Mouse (Mus musculus): ENCODE data around the gene Eefsec. TPM values are rescaled to one million over a fixed set of nuclear protein-coding genes. Genes with fewer than 3 reads are reported as not detected.

The Eefsec gene
- total RNA-seq, 2 experiments from 2014 or later, result 10.0 to 17.4 TPM

DNA sequence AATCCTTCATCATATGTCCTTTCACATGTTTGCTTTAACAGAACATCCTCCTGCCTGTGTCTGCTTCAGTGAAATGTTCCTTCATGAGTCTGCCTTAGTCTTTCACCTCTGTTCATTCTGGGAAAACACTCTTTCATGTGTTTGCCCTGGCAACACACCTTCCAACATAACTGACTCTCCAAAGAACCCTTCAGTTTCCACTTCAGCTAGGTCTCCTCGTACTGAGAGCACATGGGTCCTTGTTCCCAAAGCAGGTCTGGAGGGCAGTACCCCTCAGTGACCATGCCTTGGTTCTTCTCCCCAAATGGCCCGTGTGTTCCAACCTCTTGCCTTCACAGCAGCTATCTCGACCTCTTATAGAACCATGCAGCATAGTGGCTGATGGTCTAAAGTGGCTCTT, 179.3 kb downstream of the Eefsec start:
- DNase-seq (ENCODE audit: low spot score in 2 of 2), result no peak

DNA sequence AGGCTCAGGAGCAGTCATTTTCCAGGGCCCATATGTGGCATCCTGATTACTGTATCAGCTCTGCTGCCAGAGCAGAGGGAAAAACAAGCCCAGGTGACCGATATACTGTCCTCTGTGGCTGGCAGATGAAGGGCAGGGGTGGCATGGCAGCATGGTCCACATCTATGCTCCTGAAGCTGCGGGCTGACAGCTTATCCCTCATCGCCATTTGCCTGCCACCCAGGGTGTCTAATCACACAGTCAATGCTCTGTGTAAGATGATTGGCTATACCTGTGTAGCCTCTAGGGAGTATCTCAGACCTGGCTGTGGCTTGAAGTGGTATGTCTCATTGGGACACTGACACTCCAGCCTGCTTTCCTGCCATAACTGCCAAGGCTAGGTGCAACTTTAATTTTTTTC, 180.3 kb downstream of the Eefsec start:
- DNase-seq (ENCODE audit: low spot score in 2 of 2), result no peak

DNA sequence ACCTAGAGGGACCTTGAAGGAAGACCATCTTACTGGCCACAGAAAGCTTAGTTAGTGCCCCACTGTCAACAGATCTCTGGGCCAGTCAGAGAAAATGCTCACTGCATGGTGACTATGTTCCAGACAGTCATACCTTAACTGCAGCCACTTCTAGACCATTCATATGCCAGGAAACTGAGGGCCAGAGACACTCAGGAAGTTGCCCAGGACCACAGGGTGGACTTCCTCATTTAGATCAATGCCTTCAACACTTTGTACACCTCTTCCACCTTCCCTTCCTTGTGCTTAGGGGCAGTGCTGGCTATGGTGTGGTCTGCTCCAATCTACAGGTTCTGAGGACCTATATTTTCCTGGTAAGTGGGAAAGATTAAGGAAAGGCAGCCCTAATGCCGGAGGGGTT, 181.0 kb downstream of the Eefsec start:
- DNase-seq (ENCODE audit: low spot score in 2 of 2), result no peak

DNA sequence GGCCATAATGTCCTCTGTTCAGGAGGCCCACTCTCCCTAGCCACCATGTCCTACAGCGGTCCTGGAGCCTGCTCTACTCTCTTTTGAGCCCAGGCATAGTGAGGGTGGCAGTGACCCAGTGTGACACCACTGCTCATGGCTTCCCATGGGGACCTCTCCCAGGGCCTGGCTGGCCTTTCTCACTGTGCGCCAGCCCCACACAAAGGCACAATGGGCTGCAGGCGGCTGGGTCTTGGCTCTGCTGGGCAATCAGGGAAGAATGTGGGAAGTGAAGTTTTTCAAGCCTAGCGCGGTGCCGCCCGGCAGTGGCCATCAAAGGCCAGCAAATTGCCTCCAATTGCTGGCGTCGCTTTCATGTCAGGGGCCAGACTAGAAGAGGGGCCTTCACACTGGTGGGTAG, 184.2 kb downstream of the Eefsec start:
- no peak for DNase-seq (ENCODE audit: low spot score in 2 of 2)

DNA sequence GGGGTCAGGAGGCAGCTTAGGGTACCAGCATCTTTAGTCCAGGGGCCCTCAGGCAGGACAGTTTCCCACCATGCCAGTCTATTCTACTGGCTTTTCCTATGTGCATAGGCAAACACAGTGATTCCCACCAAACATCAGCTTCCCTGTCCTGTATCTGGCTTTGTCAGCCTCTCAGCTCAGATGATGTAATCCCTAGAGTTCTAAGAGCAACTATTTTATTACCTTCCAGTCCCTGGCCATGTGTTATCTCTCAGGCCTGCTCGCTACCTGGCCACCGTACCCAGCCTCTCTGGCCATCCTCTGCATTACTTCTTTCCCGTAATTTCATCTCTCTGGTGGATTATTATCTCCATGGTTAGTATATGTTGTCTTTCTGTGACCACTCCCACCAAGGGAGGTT, 185.7 kb downstream of the Eefsec start:
- no peak for DNase-seq (ENCODE audit: low spot score in 2 of 2)

DNA sequence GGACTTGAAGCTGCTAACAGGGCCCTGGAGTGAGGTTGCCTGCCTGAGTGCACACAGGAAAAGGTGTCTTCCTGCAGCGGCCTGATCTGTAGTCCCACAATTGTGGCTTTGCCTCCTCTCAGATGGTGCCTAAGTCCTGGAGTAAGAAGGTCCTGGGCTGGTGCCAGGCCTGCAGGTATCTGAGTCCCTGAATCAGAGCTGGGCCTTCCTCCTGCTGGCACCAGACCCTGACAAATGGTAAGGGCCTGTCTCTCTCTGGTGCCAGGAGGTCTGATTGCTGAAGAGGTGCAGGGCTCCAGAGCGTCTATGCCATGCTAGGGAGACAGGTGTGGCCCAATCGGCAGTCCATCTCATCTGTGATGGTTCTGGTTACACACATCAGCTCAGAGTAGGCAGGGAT, 186.7 kb downstream of the Eefsec start:
- DNase-seq (ENCODE audit: low spot score in 2 of 2), result no peak

DNA sequence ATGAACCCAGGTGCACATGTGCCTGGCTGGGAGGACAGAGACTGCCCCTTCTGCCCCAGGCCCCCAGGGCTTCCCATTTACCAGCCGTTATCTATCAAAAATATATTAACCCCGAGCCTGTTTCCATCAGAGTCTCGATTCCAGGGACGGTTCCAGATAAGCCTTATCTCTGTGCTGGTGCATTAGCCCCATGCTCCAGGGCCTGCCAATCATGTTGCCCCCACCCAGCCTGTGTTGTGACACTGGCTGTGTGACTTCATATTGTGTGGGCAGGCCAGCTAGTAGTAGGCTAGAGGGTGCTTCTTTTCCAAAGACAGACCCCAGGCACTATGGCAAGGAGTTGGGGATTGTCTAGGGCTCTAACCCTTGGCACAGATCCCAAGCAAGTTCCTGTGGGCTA, 190.9 kb downstream of the Eefsec start:
- DNase-seq (ENCODE audit: low spot score in 2 of 2), result no peak

DNA sequence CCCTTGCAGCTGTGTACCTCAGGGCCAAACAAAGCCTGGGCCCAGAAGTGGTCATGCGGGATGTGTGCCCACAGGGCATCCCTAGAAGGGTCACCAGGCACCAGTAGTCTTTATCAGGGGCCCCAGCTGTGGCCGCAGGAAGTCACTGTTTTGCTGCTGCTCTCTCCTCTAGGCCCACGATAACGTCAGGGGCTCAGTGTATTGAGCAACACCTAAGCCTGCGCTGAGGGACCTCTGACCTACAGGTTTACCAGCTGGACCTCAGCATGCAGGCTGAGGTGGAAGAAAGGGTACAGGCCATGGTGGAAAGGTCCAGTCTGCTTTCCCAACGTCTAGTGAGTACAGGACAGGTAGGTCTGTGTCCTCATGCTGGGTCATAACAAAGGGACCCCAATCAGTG, 192.3 kb downstream of the Eefsec start:
- DNase-seq (ENCODE audit: low spot score in 2 of 2), result no peak

DNA sequence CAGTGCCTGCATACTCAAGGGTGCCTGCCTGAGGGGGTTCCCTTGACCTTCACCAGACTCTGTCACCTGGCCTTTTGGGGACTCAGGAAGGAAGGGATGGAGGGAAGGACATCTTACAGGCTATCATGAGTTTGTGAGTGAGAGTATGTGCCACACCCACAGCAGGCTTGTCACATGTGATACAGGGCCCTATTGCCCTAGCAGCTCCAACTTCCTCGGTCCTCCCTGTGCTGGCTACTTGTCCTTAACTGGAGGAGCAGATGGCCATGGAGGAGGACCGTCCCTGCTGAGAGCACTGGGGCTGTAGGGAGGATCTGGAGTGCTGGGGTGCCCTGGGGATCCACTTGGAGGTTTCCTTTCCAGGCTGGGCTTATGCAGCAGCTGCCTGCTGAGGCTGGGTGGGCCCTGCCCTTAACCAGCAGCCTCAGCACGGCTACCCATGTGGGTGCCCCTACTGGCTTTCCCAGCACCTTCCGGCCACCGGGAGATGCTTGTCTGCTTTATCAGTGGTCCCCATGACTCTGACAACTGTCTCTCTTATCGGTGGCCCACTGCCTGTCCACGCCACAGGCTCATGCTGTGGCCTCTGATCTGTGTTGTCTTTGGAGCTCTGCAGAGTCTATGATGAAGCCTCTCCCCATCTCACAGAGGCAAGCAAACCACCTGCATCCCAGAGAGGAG, 194.4 kb downstream of the Eefsec start:
- DNase-seq (ENCODE audit: low spot score in 2 of 2), result no peak

DNA sequence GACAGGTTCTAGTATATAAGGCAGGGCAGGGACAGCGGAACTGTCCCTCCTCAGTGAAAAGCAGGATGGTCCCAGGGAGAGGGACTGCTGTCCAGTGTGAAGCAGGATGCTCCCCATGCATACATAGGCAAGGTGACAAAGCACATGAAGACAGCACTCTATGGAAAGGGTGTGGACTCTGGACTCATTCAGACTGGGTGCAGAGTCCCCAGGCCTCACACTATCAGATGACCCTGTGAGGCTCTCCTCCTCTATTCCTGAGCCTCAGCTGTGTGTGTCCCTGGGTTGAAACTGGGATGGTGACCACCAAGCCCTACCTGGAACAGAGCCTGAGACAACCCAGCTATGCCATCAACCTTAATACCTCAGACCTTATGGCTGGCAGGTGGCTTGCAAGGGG, 194.9 kb downstream of the Eefsec start:
- DNase-seq (ENCODE audit: low spot score in 2 of 2), result no peak

DNA sequence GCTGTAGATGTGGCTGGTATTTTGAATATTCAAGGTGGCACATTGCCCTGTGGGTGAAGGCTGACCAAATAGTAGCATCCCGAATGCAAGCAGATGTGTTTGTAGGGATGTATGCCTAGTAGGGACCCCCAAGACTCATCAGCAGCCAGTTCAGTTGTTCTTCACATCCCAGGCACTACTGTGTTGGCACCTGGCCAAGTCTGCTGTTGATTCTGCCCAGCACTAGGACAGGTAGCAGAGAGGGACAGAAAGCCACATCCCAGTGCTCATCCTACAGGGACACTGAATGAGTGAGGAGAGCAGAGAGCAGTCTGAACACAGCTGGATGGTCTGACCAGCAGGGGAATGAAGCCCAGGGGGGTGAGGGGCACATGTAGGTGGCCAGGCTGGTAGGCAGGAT, 197.1 kb downstream of the Eefsec start:
- no peak for DNase-seq (ENCODE audit: low spot score in 2 of 2)

DNA sequence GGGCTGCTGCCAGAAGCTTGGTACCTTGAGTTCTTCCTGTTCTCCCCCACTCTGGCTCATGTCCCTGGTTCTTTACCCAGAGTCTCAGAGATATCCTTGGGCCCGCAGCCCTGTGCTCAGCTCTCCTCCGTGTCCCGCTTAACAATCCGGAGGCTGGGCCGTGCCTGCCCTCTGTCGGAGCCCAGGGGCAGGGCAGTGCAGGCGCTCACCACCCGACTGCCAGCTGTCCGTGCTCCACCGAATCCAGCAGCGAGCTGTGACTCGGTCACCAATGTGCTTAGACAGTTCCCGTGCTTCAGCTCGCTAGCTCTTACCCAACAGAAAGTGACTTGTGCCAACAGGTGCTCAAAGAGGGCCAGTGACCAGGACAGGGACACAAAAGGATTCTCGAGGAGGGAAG, 203.7 kb downstream of the Eefsec start:
- peak; percentile 52 to 61 for DNase-seq (ENCODE audit: low spot score in 2 of 2)

DNA sequence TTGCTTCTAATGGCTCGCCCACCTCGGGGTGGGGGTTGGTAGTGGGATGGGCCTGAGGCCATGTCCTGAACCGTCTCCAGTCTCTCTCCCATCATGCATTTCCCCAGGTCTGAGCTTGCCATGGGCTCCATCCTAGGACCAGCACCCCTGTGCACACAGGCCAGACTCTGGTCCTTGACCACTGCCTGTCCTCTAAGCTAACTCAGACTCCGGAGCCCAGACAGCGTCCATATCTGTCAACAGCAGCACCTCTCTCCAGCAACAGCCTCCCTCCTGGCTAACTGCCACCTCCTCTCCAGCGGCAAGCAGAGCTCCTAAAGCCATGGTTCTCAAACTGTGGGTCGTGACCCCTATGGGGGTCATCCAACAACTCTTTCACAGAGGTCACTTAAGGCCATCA, 209.8 kb downstream of the Eefsec start:
- DNase-seq (ENCODE audit: low spot score in 2 of 2), result no peak

DNA sequence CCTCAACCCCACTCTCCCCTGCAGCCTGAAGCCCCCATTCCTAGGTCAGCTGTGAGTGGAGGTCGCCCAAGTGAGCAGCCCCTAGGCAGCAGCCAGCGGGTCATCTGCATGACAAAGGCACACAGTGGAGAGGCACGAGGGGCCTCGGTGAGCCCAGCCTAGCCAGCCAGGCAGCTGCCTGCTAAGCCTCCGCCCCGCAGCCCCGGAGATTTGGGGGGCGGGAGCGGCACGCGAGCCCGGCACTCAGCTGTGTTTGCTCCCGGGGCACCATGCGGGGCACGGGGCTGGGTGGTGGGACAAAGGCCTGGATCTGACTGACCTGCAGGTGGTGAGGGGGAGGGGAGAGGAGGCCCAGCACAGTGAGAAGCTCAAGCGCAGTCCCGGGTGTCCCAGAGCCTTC, 210.4 kb downstream of the Eefsec start:
- DNase-seq (ENCODE audit: low spot score in 2 of 2), result no peak

DNA sequence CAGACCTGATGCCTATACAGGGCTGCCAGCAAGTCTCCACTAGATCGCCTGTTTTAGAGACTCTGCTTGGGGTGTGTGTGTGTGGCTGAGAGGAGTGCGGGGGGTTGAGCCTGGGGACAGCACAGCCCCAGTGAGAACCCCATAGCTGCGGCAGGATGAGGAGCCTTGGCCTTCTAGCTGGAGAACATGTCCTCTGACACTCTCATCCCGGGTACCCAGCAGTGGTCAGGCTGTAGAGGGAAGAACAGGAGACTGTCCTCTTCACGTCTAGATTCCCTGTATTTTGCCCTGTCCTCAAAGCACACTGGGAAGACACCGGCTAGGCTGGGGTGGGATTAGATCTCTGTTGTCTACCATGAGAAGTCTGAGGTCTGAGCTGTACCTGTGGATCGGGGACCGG, 210.9 kb downstream of the Eefsec start:
- DNase-seq (ENCODE audit: low spot score in 2 of 2), result no peak

DNA sequence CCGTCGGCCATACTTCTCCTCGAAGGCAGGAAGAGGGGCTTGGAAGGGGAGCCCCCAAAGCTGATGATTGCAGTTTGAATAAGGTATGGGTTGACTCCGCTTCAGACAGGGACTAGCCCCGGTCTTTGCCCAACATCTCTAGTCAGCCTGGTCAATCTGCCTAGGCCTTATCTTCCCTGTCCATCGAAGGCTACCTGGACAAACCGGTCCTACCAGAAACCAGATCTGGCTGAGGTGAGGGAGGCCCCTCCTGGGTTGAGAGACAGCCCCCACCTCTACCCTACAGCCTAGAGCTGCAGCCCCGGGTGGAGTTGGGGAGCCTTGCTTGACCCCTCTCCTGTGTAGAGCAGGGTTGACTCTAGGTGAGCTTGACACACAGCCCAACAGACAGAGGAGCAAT, 212.3 kb downstream of the Eefsec start:
- DNase-seq (ENCODE audit: low spot score in 2 of 2), result no peak

DNA sequence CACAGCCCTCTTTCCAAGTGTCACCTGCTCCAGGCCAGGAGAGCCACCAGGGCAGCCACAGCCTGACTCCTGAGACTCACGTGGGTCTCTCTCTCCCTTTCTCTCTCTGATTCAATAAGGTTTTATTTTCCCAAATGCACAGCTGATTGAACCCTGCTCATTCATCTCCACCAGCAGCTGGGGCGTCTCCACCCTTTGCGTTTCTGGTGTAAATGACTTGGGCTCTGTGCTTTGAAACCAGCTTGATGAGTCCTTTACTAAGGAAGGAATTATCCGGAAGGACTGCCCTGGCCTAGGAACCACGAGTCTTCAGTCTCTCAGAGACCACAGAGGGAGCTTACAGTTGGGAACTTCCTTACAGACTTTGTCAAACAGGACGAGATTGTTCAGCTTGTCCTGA, 214.1 kb downstream of the Eefsec start:
- DNase-seq (ENCODE audit: low spot score in 2 of 2), result no peak

DNA sequence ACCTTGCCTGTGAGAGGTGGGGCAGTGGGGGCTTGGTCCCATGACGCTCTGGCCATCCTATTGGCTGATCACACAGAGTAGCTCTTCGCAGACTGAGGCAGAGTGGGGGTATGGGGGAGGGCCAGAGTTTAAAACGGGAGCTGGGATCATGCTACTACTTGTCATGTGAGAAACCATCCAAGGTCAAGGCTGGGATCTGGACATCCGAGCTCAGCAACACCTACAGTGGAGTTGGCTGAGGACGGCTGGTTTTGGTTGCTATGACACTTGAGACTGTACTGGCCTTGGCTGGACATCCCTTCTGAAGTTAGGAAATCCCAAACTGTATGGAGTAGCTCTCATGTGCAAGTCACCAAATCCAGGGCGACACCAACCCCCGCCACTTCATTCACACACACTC, 214.5 kb downstream of the Eefsec start:
- DNase-seq (ENCODE audit: low spot score in 2 of 2), result no peak

DNA sequence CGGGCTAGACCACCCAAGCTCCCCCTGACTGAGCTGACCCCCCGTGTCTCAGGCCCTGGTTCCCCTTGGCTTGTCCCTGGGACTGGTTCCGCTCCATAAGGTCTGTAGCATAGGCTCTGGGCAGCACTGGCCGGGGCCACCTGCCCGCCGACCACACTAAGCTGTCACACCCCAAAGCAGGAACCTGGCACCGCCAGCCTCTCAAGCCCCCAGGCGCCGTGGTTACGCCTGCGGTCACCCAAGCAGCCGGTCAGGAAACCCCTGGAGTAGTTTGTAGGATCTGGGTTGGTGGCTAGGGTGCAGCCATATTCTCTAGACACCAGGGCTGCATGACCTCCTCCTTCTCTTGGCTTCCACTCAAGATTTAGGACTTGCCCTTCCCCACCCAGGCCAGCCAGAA, 217.1 kb downstream of the Eefsec start:
- no peak for DNase-seq (ENCODE audit: low spot score in 2 of 2)

DNA sequence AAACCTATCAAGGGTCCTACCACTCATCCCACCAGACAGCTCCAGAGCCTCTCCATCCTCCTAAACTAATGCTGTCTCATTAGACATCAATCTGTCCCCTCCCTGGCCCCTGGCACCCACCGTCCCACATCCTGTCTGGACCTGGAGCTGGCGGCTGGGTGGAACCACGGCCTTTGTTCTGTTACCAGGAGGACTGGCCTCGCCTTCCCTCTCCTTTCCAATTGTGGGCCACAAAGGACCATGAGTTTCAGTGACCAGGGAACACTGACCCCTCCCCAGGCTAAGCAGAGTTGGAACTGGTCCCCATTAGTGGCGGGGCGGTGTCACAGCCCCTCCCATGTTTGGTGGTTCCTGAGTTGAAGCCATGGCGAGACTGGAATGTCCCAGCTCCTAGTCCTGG, 218.8 kb downstream of the Eefsec start:
- no peak for DNase-seq (ENCODE audit: low spot score in 2 of 2)

DNA sequence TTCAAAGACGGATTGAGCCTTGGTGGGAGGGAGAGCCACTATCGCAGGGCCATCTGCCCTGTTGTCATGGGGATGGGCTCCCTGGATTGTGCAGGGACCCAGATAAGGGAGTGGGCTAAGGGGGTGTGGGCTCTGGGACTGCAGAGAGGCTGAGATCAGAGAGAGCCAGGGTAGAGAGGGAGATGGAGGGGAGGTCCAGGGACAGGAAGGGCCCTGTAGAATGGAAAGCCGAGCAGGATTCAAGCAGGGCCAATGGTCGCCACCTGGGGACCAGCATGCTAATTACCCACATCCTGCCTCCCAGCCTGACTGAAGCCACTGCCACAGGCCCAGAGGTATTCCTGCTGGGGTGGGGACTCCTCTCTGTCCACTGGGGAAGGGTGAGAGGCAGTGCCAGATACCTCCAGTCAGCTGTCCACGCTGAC, 219.8 kb downstream of the Eefsec start:
- DNase-seq (ENCODE audit: low spot score in 2 of 2), result no peak

DNA sequence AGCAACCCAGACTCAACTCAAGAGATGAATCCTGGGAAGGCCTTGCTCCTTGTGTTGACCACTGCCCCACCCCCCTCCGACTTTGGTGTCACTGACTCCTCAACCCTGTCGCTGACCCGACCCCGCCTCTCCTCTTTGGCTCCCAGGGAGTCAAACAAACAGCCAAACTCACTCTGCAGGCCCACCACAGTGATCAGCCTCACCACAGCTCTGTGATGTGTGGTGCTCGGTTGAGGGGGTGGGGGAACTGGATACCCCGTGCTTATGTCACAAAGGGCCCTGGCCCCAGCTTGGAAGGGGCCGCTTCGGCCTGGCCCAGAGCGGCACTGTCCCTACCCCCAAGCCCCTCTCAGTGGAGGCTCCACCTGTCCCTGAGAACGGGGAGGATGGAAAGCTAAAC, 224.4 kb downstream of the Eefsec start, which contains the start of gene Dnajb8:
Dnajb8 (plus strand) TSS at position 301 of the 400 bp plus-strand sequence.
- DNase-seq (ENCODE audit: low spot score in 2 of 2), result no peak

DNA sequence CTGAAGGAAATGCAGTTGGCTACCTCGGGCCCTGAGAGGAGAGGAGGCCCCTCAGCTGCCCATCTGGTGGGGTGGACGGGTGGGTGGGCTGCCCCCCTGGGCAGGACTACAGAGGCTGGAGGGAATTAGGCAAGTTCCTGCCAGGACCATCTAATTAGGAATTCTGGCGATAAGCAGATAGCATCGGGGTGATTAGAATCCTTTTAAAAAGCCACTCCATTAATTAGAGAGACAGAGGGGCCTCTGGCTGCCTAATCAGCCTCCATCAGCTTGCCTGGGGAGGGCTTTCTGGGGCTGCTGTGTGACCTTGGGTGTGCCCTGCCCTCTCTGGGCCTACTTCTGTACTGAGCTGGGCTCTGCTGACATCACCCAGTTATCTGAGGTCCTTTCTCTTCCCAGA, 227.2 kb downstream of the Eefsec start:
- DNase-seq (ENCODE audit: low spot score in 2 of 2), result no peak

DNA sequence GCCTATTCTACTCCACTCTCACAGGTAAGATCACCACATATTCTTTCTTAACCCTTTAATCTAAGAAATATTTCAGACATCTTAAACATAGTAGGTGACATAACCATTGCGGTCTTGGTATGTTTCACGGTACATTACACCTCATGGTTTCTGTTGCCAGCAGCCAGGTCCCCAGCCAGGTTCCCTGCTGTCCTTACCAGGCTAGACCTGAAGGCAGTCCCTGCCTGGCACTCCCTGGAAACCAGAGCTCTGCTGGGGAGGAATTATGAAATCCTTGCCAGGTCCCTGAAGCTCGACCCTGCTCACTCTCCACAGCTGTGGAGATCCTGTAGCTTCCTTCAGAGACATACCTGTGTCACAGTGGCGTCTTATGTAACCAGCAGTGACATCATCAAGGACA, 230.1 kb downstream of the Eefsec start:
- no peak for DNase-seq (ENCODE audit: low spot score in 2 of 2)
